Mouse (Mus musculus): ENCODE measurements around the gene Idua. TPM values are rescaled to one million over a fixed set of nuclear protein-coding genes. Genes with fewer than 3 reads are reported as not detected.

The Idua gene
- polyA plus RNA-seq, 1 experiment from 2014 or later = 4.8 TPM

DNA sequence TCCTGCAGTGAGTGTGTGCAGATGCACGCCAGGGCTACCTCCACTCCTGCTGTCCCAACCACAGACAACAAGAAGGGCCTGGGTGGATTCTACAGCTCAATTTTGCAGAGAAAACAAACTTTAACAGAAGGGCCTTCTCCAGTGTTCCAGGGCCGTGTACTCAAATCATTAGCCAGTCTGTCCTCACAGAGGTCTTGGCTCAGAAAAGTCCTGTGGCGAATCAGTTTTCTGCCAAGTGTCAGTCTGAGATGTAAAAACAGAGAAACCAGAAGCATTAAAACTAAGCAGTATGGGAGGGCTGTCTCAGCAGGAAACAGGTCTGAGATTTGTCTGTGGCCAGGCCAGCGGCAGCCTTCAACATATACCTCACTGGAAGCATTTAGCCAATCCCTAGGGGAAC, 57.9 kb downstream of the Idua start:
- Histone ChIP-seq H3K4me2 (replicated peaks; ENCODE audit: low read depth) (no peak overlapping the region), H3K27me3 (replicated peaks; ENCODE audit: control insufficient read depth, insufficient read depth, low read length) (no peaks in the 10 kb centered on the region), H3K4me1 (replicated peaks; ENCODE audit: control insufficient read depth, insufficient read depth, low read length) (no peaks in the 10 kb centered on the region), H3K4me3 (ENCODE audit: low read depth, low read length) (no peak overlapping the region), H3K9me3 (ENCODE audit: control insufficient read depth) (no peaks in the 10 kb centered on the region), H3K9ac (ENCODE audit: low read depth, low read length) (no peak overlapping the region), H3K36me3 (ENCODE audit: control insufficient read depth, insufficient read depth) (no peaks in the 10 kb centered on the region), H3K27ac (ENCODE audit: low read depth, low read length) (no peak overlapping the region)
- no peak for TF ChIP-seq CTCF (IDR thresholded peaks at IDR 0.05; ENCODE audit: low read depth)
- 63% methylated on average over 4 of the region's 4 CpGs for WGBS
- ATAC-seq = no peak

GRCm38 (mm10) chr5:108719761-108720160, 59.6 kb downstream of the Idua start:
- no peaks in the 10 kb centered on the region for H3K4me1 ChIP-seq (replicated peaks; ENCODE audit: control insufficient read depth, insufficient read depth, low read length)
- WGBS = 54% methylated on average over 7 of the region's 7 CpGs
- H3K9me3 ChIP-seq (ENCODE audit: control insufficient read depth) = no peaks in the 10 kb centered on the region
- no peaks in the 10 kb centered on the region for H3K36me3 ChIP-seq (ENCODE audit: control insufficient read depth, insufficient read depth)
- TF ChIP-seq CTCF (IDR thresholded peaks at IDR 0.05; ENCODE audit: low read depth) = peak; percentile 38
- no peaks in the 10 kb centered on the region for H3K27me3 ChIP-seq (replicated peaks; ENCODE audit: control insufficient read depth, insufficient read depth, low read length)
- H3K4me3 ChIP-seq (ENCODE audit: low read depth, low read length) = no peak overlapping the region
- H3K9ac ChIP-seq (ENCODE audit: low read depth, low read length) = no peak overlapping the region
- no peak; the same call in 1 of the 2 replicates for ATAC-seq
- no peak overlapping the region for H3K27ac ChIP-seq (ENCODE audit: low read depth, low read length)
- H3K4me2 ChIP-seq (replicated peaks; ENCODE audit: low read depth) = no peak overlapping the region

- WGBS = 53% methylated on average over 2 of the region's 2 CpGs
- Histone ChIP-seq H3K4me2 (replicated peaks; ENCODE audit: low read depth) (no peak overlapping the region), H3K27me3 (replicated peaks; ENCODE audit: control insufficient read depth, insufficient read depth, low read length) (no peaks in the 10 kb centered on the region), H3K9ac (ENCODE audit: low read depth, low read length) (no peak overlapping the region), H3K27ac (ENCODE audit: low read depth, low read length) (no peak overlapping the region), H3K4me1 (replicated peaks; ENCODE audit: control insufficient read depth, insufficient read depth, low read length) (no peaks in the 10 kb centered on the region), H3K9me3 (ENCODE audit: control insufficient read depth) (no peaks in the 10 kb centered on the region), H3K36me3 (ENCODE audit: control insufficient read depth, insufficient read depth) (no peaks in the 10 kb centered on the region), H3K4me3 (ENCODE audit: low read depth, low read length) (no peak overlapping the region)
- ATAC-seq = no peak
- TF ChIP-seq CTCF (IDR thresholded peaks at IDR 0.05; ENCODE audit: low read depth) = no peak
These were observed 63.9 kb downstream of the Idua start for GRCm38 (mm10) chr5:108724006-108724405.

GRCm38 (mm10) chr5:108726557-108727248, 66.6 kb downstream of the Idua start:
- no peaks in the 10 kb centered on the region for H3K9me3 ChIP-seq (ENCODE audit: control insufficient read depth)
- peak; percentile 82 for ATAC-seq
- H3K9ac ChIP-seq (ENCODE audit: low read depth, low read length) = no peak overlapping the region
- no peak overlapping the region for H3K4me2 ChIP-seq (replicated peaks; ENCODE audit: low read depth)
- no peaks in the 10 kb centered on the region for H3K36me3 ChIP-seq (ENCODE audit: control insufficient read depth, insufficient read depth)
- H3K4me3 ChIP-seq (ENCODE audit: low read depth, low read length) = no peak overlapping the region
- WGBS = 24% methylated on average over 5 of the region's 5 CpGs
- peak; percentile 93 for TF ChIP-seq CTCF (IDR thresholded peaks at IDR 0.05; ENCODE audit: low read depth)
- H3K4me1 ChIP-seq (replicated peaks; ENCODE audit: control insufficient read depth, insufficient read depth, low read length) = no peaks in the 10 kb centered on the region
- H3K27ac ChIP-seq (ENCODE audit: low read depth, low read length) = no peak overlapping the region
- H3K27me3 ChIP-seq (replicated peaks; ENCODE audit: control insufficient read depth, insufficient read depth, low read length) = no peaks in the 10 kb centered on the region

- H3K36me3 ChIP-seq (ENCODE audit: control insufficient read depth, insufficient read depth) = no peaks in the 10 kb centered on the region
- no peak overlapping the region for H3K27ac ChIP-seq (ENCODE audit: low read depth, low read length)
- no peaks in the 10 kb centered on the region for H3K9me3 ChIP-seq (ENCODE audit: control insufficient read depth)
- H3K4me3 ChIP-seq (ENCODE audit: low read depth, low read length) = no peak overlapping the region
- 30% methylated on average over 1 of the region's 1 CpGs for WGBS
- peak; percentile 62 for TF ChIP-seq CTCF (IDR thresholded peaks at IDR 0.05; ENCODE audit: low read depth)
- H3K9ac ChIP-seq (ENCODE audit: low read depth, low read length) = no peak overlapping the region
- ATAC-seq = peak; percentile 80
- H3K4me2 ChIP-seq (replicated peaks; ENCODE audit: low read depth) = no peak overlapping the region
- H3K4me1 ChIP-seq (replicated peaks; ENCODE audit: control insufficient read depth, insufficient read depth, low read length) = no peaks in the 10 kb centered on the region
- no peaks in the 10 kb centered on the region for H3K27me3 ChIP-seq (replicated peaks; ENCODE audit: control insufficient read depth, insufficient read depth, low read length)
These were observed 67.3 kb downstream of the Idua start for GRCm38 (mm10) chr5:108727425-108727824.

Other genes starting within 250 kb of the Idua start
- gene Atp5k, start 225.9 kb upstream of the Idua start, polyA plus RNA-seq (2015; fragmentation: Nextera tagmentation; extraction: Ambion mirVana) = 829 and 847 TPM in 2 replicates
- 0.42 and 0.51 TPM in 2 replicates for gene Mfsd7a, start 211.4 kb upstream of the Idua start, polyA plus RNA-seq (2015; fragmentation: Nextera tagmentation; extraction: Ambion mirVana)
- 9.3 and 10.2 TPM in 2 replicates for gene Pcgf3, start 199.1 kb upstream of the Idua start, polyA plus RNA-seq (2015; fragmentation: Nextera tagmentation; extraction: Ambion mirVana)
- gene Cplx1, start 110.3 kb upstream of the Idua start, polyA plus RNA-seq (2015; fragmentation: Nextera tagmentation; extraction: Ambion mirVana) = 2.0 and 2.2 TPM in 2 replicates
- 61.2 and 65.7 TPM in 2 replicates for gene Gak, start 30.6 kb upstream of the Idua start, polyA plus RNA-seq (2015; fragmentation: Nextera tagmentation; extraction: Ambion mirVana)
- 19.4 and 19.5 TPM in 2 replicates for gene Tmem175, start 30.6 kb upstream of the Idua start, polyA plus RNA-seq (2015; fragmentation: Nextera tagmentation; extraction: Ambion mirVana)
- gene Dgkq, start 9.3 kb downstream of the Idua start, polyA plus RNA-seq (2015; fragmentation: Nextera tagmentation; extraction: Ambion mirVana) = 10.3 and 13.6 TPM in 2 replicates
- 1.9 and 2.1 TPM in 2 replicates for gene Slc26a1, start 15.2 kb downstream of the Idua start, polyA plus RNA-seq (2015; fragmentation: Nextera tagmentation; extraction: Ambion mirVana)
- gene Fgfrl1, start 32.1 kb downstream of the Idua start, polyA plus RNA-seq (2015; fragmentation: Nextera tagmentation; extraction: Ambion mirVana) = 14.8 and 14.9 TPM in 2 replicates
- 0.71 and 1.2 TPM in 2 replicates for gene Rnf212, start 114.7 kb downstream of the Idua start, polyA plus RNA-seq (2015; fragmentation: Nextera tagmentation; extraction: Ambion mirVana)
- gene Tmed11, start 135.0 kb downstream of the Idua start, polyA plus RNA-seq (2015; fragmentation: Nextera tagmentation; extraction: Ambion mirVana) = 0.26 TPM in 1 of 2 replicates, not detected in the other
- gene Vmn2r8, start 148.5 kb downstream of the Idua start, polyA plus RNA-seq (2015; fragmentation: Nextera tagmentation; extraction: Ambion mirVana) = not detected in 2 replicates
- gene Vmn2r9, start 192.3 kb downstream of the Idua start, polyA plus RNA-seq (2015; fragmentation: Nextera tagmentation; extraction: Ambion mirVana) = not detected in 2 replicates